Mouse (Mus musculus): ENCODE measurements around the gene Igf1. TPM values are rescaled to one million over a fixed set of nuclear protein-coding genes. Genes with fewer than 3 reads are reported as not detected.
A peak's percentile ranks its signal among the peaks of the same experiment; 100 is the strongest.

Igf1 gene
- polyA plus RNA-seq, 1 experiment from 2014 or later: 61.7 TPM

- H3K4me3 ChIP-seq (ENCODE audit: low read depth, low read length): no peak overlapping the region
- H3K9me3 ChIP-seq (ENCODE audit: control insufficient read depth, low read length): no peaks in the 10 kb centered on the region
- no peak overlapping the region for H3K9ac ChIP-seq (ENCODE audit: low read length)
- DNase-seq (ENCODE audit: low spot score) (no peak), ATAC-seq (ENCODE audit: insufficient number of reproducible peaks, low FRiP score, low TSS enrichment, low read depth) (no peak)
- H3K4me1 ChIP-seq (ENCODE audit: control insufficient read depth, insufficient read depth, low read length): peaks cover 60% of the 10 kb centered on the region
- H3K36me3 ChIP-seq (ENCODE audit: control insufficient read depth, insufficient read depth, low read length): no peaks in the 10 kb centered on the region
- H3K27ac ChIP-seq (replicated peaks; ENCODE audit: low read depth, low read length): no peak overlapping the region
- H3K27me3 ChIP-seq (ENCODE audit: control insufficient read depth, insufficient read depth, low read length): no peaks in the 10 kb centered on the region
- 90% methylated on average over 9 of the region's 9 CpGs for WGBS
- H3K4me2 ChIP-seq (ENCODE audit: low read depth, severe bottlenecking): no peak overlapping the region
Observed at GRCm38 (mm10) chr10:87865712-87866111, 7.6 kb downstream of the Igf1 start.

GRCm38 (mm10) chr10:87866448-87866847 lies 8.4 kb downstream of the Igf1 start:
- DNase-seq (ENCODE audit: low spot score): no peak
- 57% methylated on average over 8 of the region's 8 CpGs for WGBS
- Histone ChIP-seq H3K9me3 (ENCODE audit: control insufficient read depth, low read length) (no peaks in the 10 kb centered on the region), H3K27ac (replicated peaks; ENCODE audit: low read depth, low read length) (no peak overlapping the region), H3K27me3 (ENCODE audit: control insufficient read depth, insufficient read depth, low read length) (no peaks in the 10 kb centered on the region), H3K9ac (ENCODE audit: low read length) (no peak overlapping the region), H3K4me2 (ENCODE audit: low read depth, severe bottlenecking) (no peak overlapping the region), H3K36me3 (ENCODE audit: control insufficient read depth, insufficient read depth, low read length) (no peaks in the 10 kb centered on the region), H3K4me3 (ENCODE audit: low read depth, low read length) (no peak overlapping the region), H3K4me1 (ENCODE audit: control insufficient read depth, insufficient read depth, low read length) (peaks cover 53% of the 10 kb centered on the region)
- ATAC-seq (ENCODE audit: insufficient number of reproducible peaks, low FRiP score, low TSS enrichment, low read depth): no peak

- no peak for ATAC-seq (ENCODE audit: insufficient number of reproducible peaks, low FRiP score, low TSS enrichment, low read depth)
- peaks cover 55% of the 10 kb centered on the region for H3K4me1 ChIP-seq (ENCODE audit: control insufficient read depth, insufficient read depth, low read length)
- no peaks in the 10 kb centered on the region for H3K9me3 ChIP-seq (ENCODE audit: control insufficient read depth, low read length)
- 4% methylated on average over 2 of the region's 2 CpGs for WGBS
- no peak overlapping the region for H3K4me3 ChIP-seq (ENCODE audit: low read depth, low read length)
- H3K27ac ChIP-seq (replicated peaks; ENCODE audit: low read depth, low read length): 0 out of 2 replicates have a peak overlapping the region, but pooled peaks have one; percentile 42
- no peaks in the 10 kb centered on the region; the same call in 1 of the 2 replicates for H3K27me3 ChIP-seq (ENCODE audit: control insufficient read depth, insufficient read depth, low read length)
- no peaks in the 10 kb centered on the region for H3K36me3 ChIP-seq (ENCODE audit: control insufficient read depth, insufficient read depth, low read length)
- no peak overlapping the region for H3K4me2 ChIP-seq (ENCODE audit: low read depth, severe bottlenecking)
- no peak overlapping the region for H3K9ac ChIP-seq (ENCODE audit: low read length)
- DNase-seq (ENCODE audit: low spot score): no peak
Observed at GRCm38 (mm10) chr10:87867217-87867616, 9.2 kb downstream of the Igf1 start.

- ATAC-seq (ENCODE audit: insufficient number of reproducible peaks, low FRiP score, low TSS enrichment, low read depth): peak; percentile 37; the same call in 1 of the 2 replicates
- no peak for DNase-seq (ENCODE audit: low spot score)
- Histone ChIP-seq H3K36me3 (ENCODE audit: control insufficient read depth, insufficient read depth, low read length) (no peaks in the 10 kb centered on the region), H3K4me2 (ENCODE audit: low read depth, severe bottlenecking) (no peak overlapping the region), H3K27ac (replicated peaks; ENCODE audit: low read depth, low read length) (0 out of 2 replicates have a peak overlapping the region, but pooled peaks have one; percentile 42), H3K27me3 (ENCODE audit: control insufficient read depth, insufficient read depth, low read length) (no peaks in the 10 kb centered on the region; the same call in 1 of the 2 replicates), H3K4me3 (ENCODE audit: low read depth, low read length) (no peak overlapping the region), H3K9me3 (ENCODE audit: control insufficient read depth, low read length) (no peaks in the 10 kb centered on the region), H3K4me1 (ENCODE audit: control insufficient read depth, insufficient read depth, low read length) (peaks cover 59% of the 10 kb centered on the region), H3K9ac (ENCODE audit: low read length) (no peak overlapping the region)
- WGBS: 9% methylated on average over 4 of the region's 4 CpGs
Observed at GRCm38 (mm10) chr10:87867631-87868030, 9.6 kb downstream of the Igf1 start.

- DNase-seq (ENCODE audit: low spot score) (peak; percentile 60), ATAC-seq (ENCODE audit: insufficient number of reproducible peaks, low FRiP score, low TSS enrichment, low read depth) (peak; percentile 40)
- H3K4me3 ChIP-seq (ENCODE audit: low read depth, low read length): no peak overlapping the region
Observed at GRCm38 (mm10) chr10:87868349-87869053, 10.4 kb downstream of the Igf1 start.

GRCm38 (mm10) chr10:87869151-87869550 lies 11.1 kb downstream of the Igf1 start:
- peaks cover 51% of the 10 kb centered on the region for H3K4me1 ChIP-seq (ENCODE audit: control insufficient read depth, insufficient read depth, low read length)
- H3K27me3 ChIP-seq (ENCODE audit: control insufficient read depth, insufficient read depth, low read length): no peaks in the 10 kb centered on the region; the same call in 1 of the 2 replicates

More at GRCm38 (mm10) chr10:87868349-87869053, 10.4 kb downstream of the Igf1 start:
- H3K27ac ChIP-seq (replicated peaks; ENCODE audit: low read depth, low read length): 0 out of 2 replicates have a peak overlapping the region, but pooled peaks have one; percentile 3
- H3K4me2 ChIP-seq (ENCODE audit: low read depth, severe bottlenecking): no peak overlapping the region
- no peak overlapping the region for H3K9ac ChIP-seq (ENCODE audit: low read length)
- peaks cover 55% of the 10 kb centered on the region for H3K4me1 ChIP-seq (ENCODE audit: control insufficient read depth, insufficient read depth, low read length)
- no peaks in the 10 kb centered on the region for H3K9me3 ChIP-seq (ENCODE audit: control insufficient read depth, low read length)
- no peaks in the 10 kb centered on the region for H3K36me3 ChIP-seq (ENCODE audit: control insufficient read depth, insufficient read depth, low read length)
- H3K27me3 ChIP-seq (ENCODE audit: control insufficient read depth, insufficient read depth, low read length): no peaks in the 10 kb centered on the region; the same call in 1 of the 2 replicates
- 17% methylated on average over 9 of the region's 9 CpGs for WGBS

GRCm38 (mm10) chr10:87869691-87870090 lies 11.6 kb downstream of the Igf1 start:
- H3K4me3 ChIP-seq (ENCODE audit: low read depth, low read length): no peak overlapping the region
- WGBS: 7% methylated on average over 1 of the region's 1 CpGs
- no peaks in the 10 kb centered on the region; the same call in 1 of the 2 replicates for H3K27me3 ChIP-seq (ENCODE audit: control insufficient read depth, insufficient read depth, low read length)
- H3K9ac ChIP-seq (ENCODE audit: low read length): no peak overlapping the region
- DNase-seq (ENCODE audit: low spot score): peak; percentile 48
- H3K4me2 ChIP-seq (ENCODE audit: low read depth, severe bottlenecking): no peak overlapping the region; the same call in 1 of the 2 replicates
- H3K4me1 ChIP-seq (ENCODE audit: control insufficient read depth, insufficient read depth, low read length): peaks cover 45% of the 10 kb centered on the region
- H3K36me3 ChIP-seq (ENCODE audit: control insufficient read depth, insufficient read depth, low read length): no peaks in the 10 kb centered on the region
- peak; percentile 72; the same call in 1 of the 2 replicates for ATAC-seq (ENCODE audit: insufficient number of reproducible peaks, low FRiP score, low TSS enrichment, low read depth)
- H3K9me3 ChIP-seq (ENCODE audit: control insufficient read depth, low read length): no peaks in the 10 kb centered on the region
- 0 out of 2 replicates have a peak overlapping the region, but pooled peaks have one; percentile 33 for H3K27ac ChIP-seq (replicated peaks; ENCODE audit: low read depth, low read length)

More at GRCm38 (mm10) chr10:87869151-87869550, 11.1 kb downstream of the Igf1 start:
- peak; percentile 43 for DNase-seq (ENCODE audit: low spot score)
- 0 out of 2 replicates have a peak overlapping the region, but pooled peaks have one; percentile 33 for H3K27ac ChIP-seq (replicated peaks; ENCODE audit: low read depth, low read length)
- WGBS: 26% methylated on average over 2 of the region's 2 CpGs
- peak; percentile 52; the same call in 1 of the 2 replicates for ATAC-seq (ENCODE audit: insufficient number of reproducible peaks, low FRiP score, low TSS enrichment, low read depth)
- no peaks in the 10 kb centered on the region for H3K36me3 ChIP-seq (ENCODE audit: control insufficient read depth, insufficient read depth, low read length)
- H3K9ac ChIP-seq (ENCODE audit: low read length): no peak overlapping the region
- no peaks in the 10 kb centered on the region for H3K9me3 ChIP-seq (ENCODE audit: control insufficient read depth, low read length)
- H3K4me3 ChIP-seq (ENCODE audit: low read depth, low read length): no peak overlapping the region
- no peak overlapping the region for H3K4me2 ChIP-seq (ENCODE audit: low read depth, severe bottlenecking)

- Histone ChIP-seq H3K27ac (replicated peaks; ENCODE audit: low read depth, low read length) (no peak overlapping the region), H3K4me3 (ENCODE audit: low read depth, low read length) (no peak overlapping the region), H3K9me3 (ENCODE audit: control insufficient read depth, low read length) (no peaks in the 10 kb centered on the region), H3K4me2 (ENCODE audit: low read depth, severe bottlenecking) (no peak overlapping the region), H3K9ac (ENCODE audit: low read length) (no peak overlapping the region), H3K27me3 (ENCODE audit: control insufficient read depth, insufficient read depth, low read length) (no peaks in the 10 kb centered on the region; the same call in 1 of the 2 replicates), H3K4me1 (ENCODE audit: control insufficient read depth, insufficient read depth, low read length) (peaks cover 33% of the 10 kb centered on the region), H3K36me3 (ENCODE audit: control insufficient read depth, insufficient read depth, low read length) (no peaks in the 10 kb centered on the region)
- ATAC-seq (ENCODE audit: insufficient number of reproducible peaks, low FRiP score, low TSS enrichment, low read depth) (no peak), DNase-seq (ENCODE audit: low spot score) (no peak)
- WGBS: 13% methylated on average over 8 of the region's 8 CpGs
Observed at GRCm38 (mm10) chr10:87871863-87872647, 14.0 kb downstream of the Igf1 start.

Data from limb, embryonic 11.5 days (tissue).